Mouse (Mus musculus) MEL (cell line): ENCODE data around the gene Thap4.

Source experiments
- CTCF ChIP-seq, 3 experiments: IDR thresholded peaks in 2 of 3; conservative IDR thresholded peaks in 1 of 3; 2 replicates each; pipeline ENCODE4 v1.5.1; 2011 to 2012; ENCODE audit warnings: low read length in 3 of 3, low read depth in 2 of 3, mild to moderate bottlenecking in 2 of 3, improper control_type of control experiment in 1 of 3, inconsistent platforms in 1 of 3, mixed read lengths in 1 of 3, moderate library complexity in 1 of 3; ENCODE audit not compliant: control insufficient read depth in 1 of 3, insufficient read depth in 1 of 3, poor library complexity in 1 of 3, severe bottlenecking in 1 of 3
- E2F4 ChIP-seq: IDR thresholded peaks from 2 replicates; pipeline ENCODE4 v1.6.1; 2011; ENCODE audit warnings: low read depth, low read length, improper control_type of control experiment, borderline replicate concordance
- MAX ChIP-seq: IDR thresholded peaks from 2 replicates; pipeline ENCODE4 v1.6.1; 2011; ENCODE audit warnings: low read length, improper control_type of control experiment
- POLR2A ChIP-seq, 2 experiments: IDR thresholded peaks; 2 replicates each; pipeline ENCODE4 v1.6.1; 2011 to 2012; ENCODE audit warnings: low read length in 2 of 2, mild to moderate bottlenecking in 2 of 2, control low read depth in 1 of 2, improper control_type of control experiment in 1 of 2, low read depth in 1 of 2, moderate library complexity in 1 of 2; ENCODE audit not compliant: control insufficient read depth in 1 of 2, insufficient read depth in 1 of 2, poor library complexity in 1 of 2
- ZKSCAN1 ChIP-seq: IDR thresholded peaks from 2 replicates; pipeline ENCODE4 v1.6.1; 2012; ENCODE audit warnings: low read depth, mild to moderate bottlenecking, inconsistent platforms, low read length, improper control_type of control experiment, moderate library complexity

GRCm38 (mm10) chr1:93721557-93721956, 33.1 kb downstream of the Thap4 start:
- TF ChIP-seq POLR2A (IDR thresholded peaks at IDR 0.05; ENCODE audit: control insufficient read depth in 1 of 2, insufficient read depth in 1 of 2, low read depth in 1 of 2, low read length in 2 of 2, poor library complexity in 1 of 2) (no peak), CTCF (IDR thresholded peaks at IDR 0.05 in 2 of 3, conservative IDR thresholded peaks at IDR 0.05 in 1 of 3; ENCODE audit: control insufficient read depth in 1 of 3, insufficient read depth in 1 of 3, low read depth in 2 of 3, low read length in 3 of 3, poor library complexity in 1 of 3, severe bottlenecking in 1 of 3) (no peak), MAX (no peak), E2F4 (no peak), ZKSCAN1 (no peak)
